Mouse (Mus musculus) embryonic facial prominence, embryonic 15.5 days (tissue): Measurements from ENCODE around the gene Vmn2r6. TPM values are rescaled to one million over a fixed set of nuclear protein-coding genes. Genes with fewer than 3 reads are reported as not detected.
"Not testable (repeated sequence)": the region's sequence is repeated elsewhere in the genome, so short reads cannot be mapped to it uniquely, and the experiment has no call there.

Experiments used
- ATAC-seq: fragments of 200-750 bp; cut with Nextera tagmentation; 2 replicates; pipeline ENCODE4 v1.8.0; 2017; ENCODE audit warnings: low read depth, moderate TSS enrichment; ENCODE audit not compliant: insufficient number of reproducible peaks, low FRiP score, low TSS enrichment
- H3K27ac ChIP-seq: fragments of 300-500 bp; sonication (generic); replicated peaks from 2 replicates; pipeline ENCODE4 v1.5.1; 2015; ENCODE audit warnings: mild to moderate bottlenecking, inconsistent platforms
- H3K27me3 ChIP-seq: fragments of 300-500 bp; sonication (generic); 2 replicates; pipeline ENCODE4 v1.6.1; 2015; ENCODE audit warnings: inconsistent platforms
- H3K36me3 ChIP-seq: fragments of 300-500 bp; sonication (generic); 2 replicates; pipeline ENCODE4 v1.6.1; 2015; ENCODE audit warnings: mild to moderate bottlenecking, inconsistent platforms
- H3K4me1 ChIP-seq: fragments of 300-500 bp; sonication (generic); 2 replicates; pipeline ENCODE4 v1.6.1; 2015; ENCODE audit warnings: inconsistent platforms
- H3K4me2 ChIP-seq: fragments of 300-500 bp; sonication (generic); replicated peaks from 2 replicates; pipeline ENCODE4 v1.6.1; 2015; ENCODE audit warnings: mild to moderate bottlenecking, inconsistent platforms
- H3K4me3 ChIP-seq: fragments of 300-500 bp; sonication (generic); replicated peaks from 2 replicates; pipeline ENCODE4 v1.5.1; 2015; ENCODE audit warnings: mild to moderate bottlenecking, inconsistent platforms
- H3K9ac ChIP-seq: fragments of 300-500 bp; sonication (generic); 2 replicates; pipeline ENCODE4 v1.6.1; 2015; ENCODE audit warnings: inconsistent platforms
- H3K9me3 ChIP-seq: fragments of 300-500 bp; sonication (generic); replicated peaks from 2 replicates; pipeline ENCODE4 v1.6.1; 2016; ENCODE audit warnings: inconsistent platforms
- WGBS: fragments of 180-500 bp; shearing (Covaris S2); methylation state at CpG from one replicate; pipeline ENCODE4 v1.1.7; 2015; 5-methylcytosine and 5-hydroxymethylcytosine counted together
- polyA plus RNA-seq: library from polyadenylated mRNA; unstranded; fragments of >200 nt; fragmentation: Nextera tagmentation; extraction: Ambion mirVana; gene quantifications from 2 replicates; pipeline ENCODE4 v1.2.1, GENCODE M21; 2015

The Vmn2r6 gene
- polyA plus RNA-seq = 0.07 TPM in 1 of 2 replicates, not detected in the other

- not testable (repeated sequence) for H3K4me2 ChIP-seq, H3K4me1 ChIP-seq, H3K36me3 ChIP-seq, H3K27ac ChIP-seq, H3K4me3 ChIP-seq, H3K27me3 ChIP-seq, H3K9me3 ChIP-seq, ATAC-seq, H3K9ac ChIP-seq
- WGBS = 79% methylated on average over 2 of the region's 2 CpGs
Measured at GRCm38 (mm10) chr3:64565730-64566129, at the start of gene Vmn2r6. TSS of gene Vmn2r6 (minus strand) at chr3:64565830.

GRCm38 (mm10) chr3:64587618-64588017, 22.0 kb upstream of the Vmn2r6 start:
- no peak overlapping the region for H3K4me2 ChIP-seq
- H3K9me3 ChIP-seq = no peaks in the 10 kb centered on the region
- no peak overlapping the region for H3K27ac ChIP-seq
- 63% methylated on average over 9 of the region's 9 CpGs for WGBS
- H3K27me3 ChIP-seq = no peaks in the 10 kb centered on the region
- H3K9ac ChIP-seq = no peak overlapping the region
- H3K4me3 ChIP-seq = no peak overlapping the region
- no peaks in the 10 kb centered on the region for H3K4me1 ChIP-seq
- H3K36me3 ChIP-seq = no peaks in the 10 kb centered on the region
- no peak for ATAC-seq

GRCm38 (mm10) chr3:64568793-64569192, 3.2 kb upstream of the Vmn2r6 start:
- H3K27me3 ChIP-seq, H3K27ac ChIP-seq, H3K36me3 ChIP-seq, H3K9ac ChIP-seq, H3K4me2 ChIP-seq, ATAC-seq, H3K4me3 ChIP-seq, H3K4me1 ChIP-seq, H3K9me3 ChIP-seq: not testable (repeated sequence)
- WGBS = 46% methylated on average over 2 of the region's 2 CpGs

GRCm38 (mm10) chr3:64523585-64523984, 42.0 kb downstream of the Vmn2r6 start:
- ATAC-seq, H3K4me2 ChIP-seq, H3K4me3 ChIP-seq, H3K9me3 ChIP-seq, H3K4me1 ChIP-seq, H3K27ac ChIP-seq, H3K27me3 ChIP-seq, H3K9ac ChIP-seq, H3K36me3 ChIP-seq: not testable (repeated sequence)
- 76% methylated on average over 1 of the region's 1 CpGs for WGBS

- not testable (repeated sequence) for ATAC-seq, H3K9ac ChIP-seq, H3K27ac ChIP-seq, H3K4me2 ChIP-seq, H3K4me3 ChIP-seq, H3K9me3 ChIP-seq, H3K4me1 ChIP-seq, H3K36me3 ChIP-seq, H3K27me3 ChIP-seq
- WGBS = 71% methylated on average over 1 of the region's 2 CpGs
Measured at GRCm38 (mm10) chr3:64509742-64510141, 55.9 kb downstream of the Vmn2r6 start, which contains the start of gene Vmn2r5. TSS of gene Vmn2r5 (minus strand) at chr3:64509842.

Other genes starting within 250 kb of the Vmn2r6 start
- gene Vmn2r4, start 150.5 kb downstream of the Vmn2r6 start, polyA plus RNA-seq = not detected in 2 replicates
- gene Vmn2r5, start 56.0 kb downstream of the Vmn2r6 start, polyA plus RNA-seq = 0.05 TPM in 1 of 2 replicates, not detected in the other